In the genomic region with DNA sequence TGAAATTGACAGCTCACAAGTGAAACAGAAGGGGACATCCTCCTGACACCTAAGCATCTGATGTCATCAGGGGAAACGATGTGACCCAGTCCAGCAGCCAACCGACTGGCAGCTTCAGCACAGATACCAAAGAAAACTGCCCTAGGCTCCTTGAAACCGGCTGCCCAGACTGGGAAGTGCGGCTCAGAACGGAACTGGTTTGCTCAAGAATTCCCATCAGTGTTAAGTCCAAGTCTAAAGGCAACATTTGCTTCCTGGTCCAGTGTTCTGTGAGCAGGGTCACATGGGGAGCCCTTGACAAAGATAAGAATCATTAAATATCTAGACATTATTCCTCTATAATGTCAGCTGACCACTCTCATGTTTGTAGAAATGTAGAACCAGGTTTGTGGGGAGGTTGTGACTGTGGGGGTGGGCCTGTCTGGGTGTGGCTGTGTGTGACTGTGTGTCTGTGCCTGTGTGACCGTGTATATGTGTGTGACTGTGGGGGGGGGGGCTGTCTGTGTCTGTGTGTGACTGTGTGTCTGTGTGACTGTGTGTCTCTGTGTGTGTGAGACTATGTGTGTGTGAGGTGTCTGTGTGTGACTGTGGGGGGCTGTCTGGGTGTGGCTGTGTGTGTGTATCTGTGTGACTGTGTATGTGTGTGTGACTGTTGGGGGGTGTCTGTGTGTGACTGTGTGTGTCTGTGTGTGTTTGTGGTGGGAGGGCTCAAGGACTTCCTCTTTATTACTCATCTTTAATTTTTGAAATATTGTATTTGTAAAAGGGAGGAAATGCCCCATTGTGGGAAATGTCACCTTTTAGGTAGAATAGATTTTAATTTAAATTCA, we compare ENCODE assay signal across 12 mouse cellular contexts.
DNase-seq lines count a peak whose midpoint lies in the region; ATAC-seq lines count a peak whose summit lies in the region.
"Had no signal": no experiment of that assay in that cellular context is flagged by ENCODE, and none has a peak within 500 bp of the region (broad histone marks: within the 10 kb centered on the region; RNA-seq: fewer than 3 reads in every experiment).

No protein-coding gene starts in this region.

- 85% methylated on average over 6 of the region's 6 CpGs for WGBS in hindbrain, embryonic 15.5 days
- WGBS in hindbrain, embryonic 12.5 days, result 73% methylated on average over 6 of the region's 6 CpGs
- 82% methylated on average over 6 of the region's 6 CpGs for WGBS in midbrain, embryonic 16.5 days
- WGBS in midbrain, embryonic 10.5 days, result 77% methylated on average over 6 of the region's 6 CpGs
- WGBS in stomach, embryonic 16.5 days, result 67% methylated on average over 6 of the region's 6 CpGs

- H3K36me3 ChIP-seq in hindbrain, embryonic 15.5 days, result no peaks in the 10 kb centered on the region
- no peaks in the 10 kb centered on the region for H3K36me3 ChIP-seq in hindbrain, embryonic 12.5 days
- H3K36me3 ChIP-seq in midbrain, embryonic 16.5 days (ENCODE audit: control insufficient read depth, insufficient read depth, low read length), result no peaks in the 10 kb centered on the region
- no peaks in the 10 kb centered on the region for H3K36me3 ChIP-seq in midbrain, embryonic 10.5 days
- H3K36me3 ChIP-seq in stomach, embryonic 16.5 days (ENCODE audit: control insufficient read depth, insufficient read depth, low read length), result no peaks in the 10 kb centered on the region

- H3K4me2 ChIP-seq in hindbrain, embryonic 15.5 days, result no peak overlapping the region
- no peak overlapping the region for H3K4me2 ChIP-seq in hindbrain, embryonic 12.5 days (replicated peaks)
- H3K4me2 ChIP-seq in midbrain, embryonic 16.5 days (ENCODE audit: low read length), result no peak overlapping the region
- H3K4me2 ChIP-seq in stomach, embryonic 16.5 days (ENCODE audit: low read depth, low read length), result no peak overlapping the region

- peak; percentile 36; the same call in 1 of the 2 replicates for ATAC-seq in hindbrain, embryonic 15.5 days (ENCODE audit: low FRiP score, low read depth)
- no peak for ATAC-seq in hindbrain, embryonic 12.5 days (ENCODE audit: low FRiP score)
- ATAC-seq in midbrain, embryonic 16.5 days, result 0 out of 2 replicates have a peak, but pooled peaks have one; percentile 56
- 0 out of 2 replicates have a peak, but pooled peaks have one; percentile 44 for ATAC-seq in stomach, embryonic 16.5 days (ENCODE audit: insufficient read depth, low FRiP score)

- no peaks in the 10 kb centered on the region for H3K4me1 ChIP-seq in hindbrain, embryonic 15.5 days (replicated peaks)
- no peaks in the 10 kb centered on the region for H3K4me1 ChIP-seq in hindbrain, embryonic 12.5 days
- no peaks in the 10 kb centered on the region for H3K4me1 ChIP-seq in midbrain, embryonic 16.5 days (ENCODE audit: control insufficient read depth, insufficient read depth, low read length)
- 0 out of 2 replicates have a peak, but pooled peaks cover 3% of the 10 kb centered on the region for H3K4me1 ChIP-seq in midbrain, embryonic 10.5 days
- no peaks in the 10 kb centered on the region for H3K4me1 ChIP-seq in stomach, embryonic 16.5 days (ENCODE audit: control insufficient read depth, insufficient read depth, low read length)

- no peaks in the 10 kb centered on the region for H3K9me3 ChIP-seq in hindbrain, embryonic 15.5 days
- no peaks in the 10 kb centered on the region for H3K9me3 ChIP-seq in hindbrain, embryonic 12.5 days (replicated peaks)
- no peaks in the 10 kb centered on the region for H3K9me3 ChIP-seq in midbrain, embryonic 16.5 days (replicated peaks; ENCODE audit: control insufficient read depth, low read length, poor library complexity, severe bottlenecking)
- H3K9me3 ChIP-seq in midbrain, embryonic 10.5 days (replicated peaks), result no peaks in the 10 kb centered on the region
- no peaks in the 10 kb centered on the region for H3K9me3 ChIP-seq in stomach, embryonic 16.5 days (replicated peaks; ENCODE audit: control insufficient read depth, low read length)

- H3K9ac ChIP-seq in hindbrain, embryonic 15.5 days, result no peak overlapping the region
- H3K9ac ChIP-seq in hindbrain, embryonic 12.5 days, result no peak overlapping the region
- H3K9ac ChIP-seq in midbrain, embryonic 16.5 days (ENCODE audit: low read depth, low read length), result no peak overlapping the region
- H3K9ac ChIP-seq in stomach, embryonic 16.5 days (ENCODE audit: low read length), result no peak overlapping the region

- no peaks in the 10 kb centered on the region for H3K27me3 ChIP-seq in hindbrain, embryonic 15.5 days
- no peaks in the 10 kb centered on the region for H3K27me3 ChIP-seq in hindbrain, embryonic 12.5 days
- no peaks in the 10 kb centered on the region for H3K27me3 ChIP-seq in midbrain, embryonic 16.5 days (ENCODE audit: control insufficient read depth, insufficient read depth, low read depth, low read length)
- H3K27me3 ChIP-seq in midbrain, embryonic 10.5 days (ENCODE audit: low read depth, poor library complexity, severe bottlenecking), result no peaks in the 10 kb centered on the region
- no peaks in the 10 kb centered on the region for H3K27me3 ChIP-seq in stomach, embryonic 16.5 days (ENCODE audit: control insufficient read depth, insufficient read depth, low read length)
- H3K27me3 ChIP-seq: CH12.LX had no signal

- H3K27ac ChIP-seq in hindbrain, embryonic 15.5 days (replicated peaks), result no peak overlapping the region
- H3K27ac ChIP-seq in hindbrain, embryonic 12.5 days, result no peak overlapping the region
- H3K27ac ChIP-seq in midbrain, embryonic 16.5 days (ENCODE audit: low read length), result no peak overlapping the region
- no peak overlapping the region for H3K27ac ChIP-seq in midbrain, embryonic 10.5 days (replicated peaks)
- H3K27ac ChIP-seq in stomach, embryonic 16.5 days (ENCODE audit: low read length), result no peak overlapping the region

- H3K4me3 ChIP-seq in hindbrain, embryonic 15.5 days, result no peak overlapping the region
- H3K4me3 ChIP-seq in hindbrain, embryonic 12.5 days, result no peak overlapping the region
- no peak overlapping the region for H3K4me3 ChIP-seq in midbrain, embryonic 16.5 days (ENCODE audit: low read depth, low read length)
- no peak overlapping the region for H3K4me3 ChIP-seq in midbrain, embryonic 10.5 days
- H3K4me3 ChIP-seq in stomach, embryonic 16.5 days (replicated peaks; ENCODE audit: low read length), result no peak overlapping the region

- DNase-seq in embryo, embryonic 11 days, result peak; percentile 14
- no peak for DNase-seq in embryo, embryonic 9.5 days (ENCODE audit: extremely low spot score)
- no peak for DNase-seq in midbrain, embryonic 10.5 days (ENCODE audit: low spot score)
- DNase-seq in cerebellum, adult 9-10 months, result no peak
- DNase-seq: cerebellum, adult 11-12 months; gastrocnemius, postnatal 25 days; thymus, postnatal 4 days had no signal
